Mouse (Mus musculus) C2C12 (cell line): Measurements from ENCODE around the gene Frmd8. TPM values are rescaled to one million over a fixed set of nuclear protein-coding genes. Genes with fewer than 3 reads are reported as not detected.

Source experiments
- H3K27me3 ChIP-seq: one replicate; pipeline ENCODE4 v1.6.1; 2011; ENCODE audit not compliant: control insufficient read depth, insufficient read depth, insufficient read length
- H3K36me3 ChIP-seq: one replicate; pipeline ENCODE4 v1.6.1; 2011; ENCODE audit not compliant: control insufficient read depth, insufficient read depth
- H3K4me3 ChIP-seq: one replicate; pipeline ENCODE4 v1.5.1; 2011; ENCODE audit warnings: mild to moderate bottlenecking, control low read depth; ENCODE audit not compliant: poor library complexity, insufficient read depth, severe bottlenecking
- H3K79me2 ChIP-seq: one replicate; pipeline ENCODE4 v1.6.1; 2011; ENCODE audit not compliant: control insufficient read depth, insufficient read depth
- H3K79me3 ChIP-seq: one replicate; pipeline ENCODE4 v1.6.1; 2011; ENCODE audit warnings: low read depth, control low read depth
- H3ac ChIP-seq: one replicate; pipeline ENCODE3; 2011; ENCODE audit warnings: low read depth; ENCODE audit not compliant: control insufficient read depth, insufficient read length
- CEBPB ChIP-seq: IDR thresholded peaks from one replicate; pipeline ENCODE4 v1.6.1; 2011; ENCODE audit warnings: low read depth, mild to moderate bottlenecking, control low read depth, moderate library complexity
- CTCF ChIP-seq: IDR thresholded peaks from one replicate; pipeline ENCODE4 v1.5.1; 2011; ENCODE audit not compliant: control insufficient read depth, insufficient read depth, insufficient read length
- FOSL1 ChIP-seq: IDR thresholded peaks from one replicate; pipeline ENCODE4 v1.8.0; 2011; ENCODE audit warnings: mild to moderate bottlenecking, low read length; ENCODE audit not compliant: poor library complexity, insufficient read depth, severe bottlenecking
- MAX ChIP-seq: IDR thresholded peaks from one replicate; pipeline ENCODE4 v1.6.1; 2011; ENCODE audit warnings: mild to moderate bottlenecking, control low read depth
- MYOD1 ChIP-seq: IDR thresholded peaks from one replicate; pipeline ENCODE4 v1.6.1; 2011; ENCODE audit warnings: low read depth; ENCODE audit not compliant: control insufficient read depth, insufficient read length
- MYOG ChIP-seq: IDR thresholded peaks from one replicate; pipeline ENCODE4 v1.6.1; 2011; ENCODE audit not compliant: control insufficient read depth, insufficient read length; ENCODE audit errors: extremely low read depth
- USF1 ChIP-seq: IDR thresholded peaks from one replicate; pipeline ENCODE4 v1.6.1; 2011; ENCODE audit warnings: low read depth, mild to moderate bottlenecking, control low read depth, moderate library complexity
- polyA plus RNA-seq: library from polyadenylated mRNA; unstranded; fragments of >200 nt; fragmentation: generic; extraction: Trizol; gene quantifications from one replicate; pipeline ENCODE4 v1.2.1, GENCODE M21; 2012; ENCODE audit warnings: missing spikeins

Frmd8 gene
- polyA plus RNA-seq, 1 experiment = 44.1 TPM

GRCm38 (mm10) chr19:5851481-5851971, 23.5 kb downstream of the Frmd8 start:
- Histone ChIP-seq H3K27me3 (no peaks in the 10 kb centered on the region), H3K79me3 (peaks cover 14% of the 10 kb centered on the region), H3K4me3 (no peak overlapping the region), H3ac (peak overlapping the region; percentile 39), H3K79me2 (peaks cover 50% of the 10 kb centered on the region), H3K36me3 (peaks cover 32% of the 10 kb centered on the region)
- TF ChIP-seq FOSL1 (no peak), MYOG (no peak), USF1 (no peak), CEBPB (no peak), CTCF (no peak), MYOD1 (no peak), MAX (no peak)

DNA sequence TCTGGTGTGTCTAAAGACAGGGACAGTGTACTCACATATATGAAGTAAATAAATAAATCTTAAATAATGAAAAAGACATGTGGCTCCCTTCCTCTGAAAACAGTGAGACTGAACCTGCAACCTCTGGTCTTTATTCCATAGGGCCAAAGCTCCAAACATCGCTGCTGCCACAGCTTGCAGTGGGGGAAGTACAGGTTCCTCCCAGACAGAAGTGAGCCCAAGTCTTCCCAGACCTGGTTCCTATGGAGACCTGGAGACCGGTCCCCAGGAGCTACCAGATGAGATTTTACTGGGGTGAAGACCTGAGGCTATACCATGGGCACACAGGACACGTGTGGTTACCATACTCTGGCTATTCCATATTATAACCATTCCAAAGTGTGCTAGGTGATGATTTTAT, 24.2 kb downstream of the Frmd8 start:
- no peak for TF ChIP-seq MYOG
- Histone ChIP-seq H3K79me2 (peaks cover 50% of the 10 kb centered on the region), H3K4me3 (no peak overlapping the region)

GRCm38 (mm10) chr19:5849843-5850527, 25.1 kb downstream of the Frmd8 start:
- peak overlapping the region; percentile 19 for H3K4me3 ChIP-seq
- no peaks in the 10 kb centered on the region for H3K27me3 ChIP-seq
- H3ac ChIP-seq = peak overlapping the region; percentile 55
- H3K36me3 ChIP-seq = peaks cover 18% of the 10 kb centered on the region
- TF ChIP-seq MYOD1 (no peak), CTCF (peak; percentile 88), MAX (peak; percentile 55)
- peaks cover 53% of the 10 kb centered on the region for H3K79me2 ChIP-seq
- peaks cover 17% of the 10 kb centered on the region for H3K79me3 ChIP-seq

More for the DNA sequence above, 24.2 kb downstream of the Frmd8 start:
- no peaks in the 10 kb centered on the region for H3K27me3 ChIP-seq
- H3ac ChIP-seq = no peak overlapping the region
- peaks cover 27% of the 10 kb centered on the region for H3K36me3 ChIP-seq
- H3K79me3 ChIP-seq = peaks cover 14% of the 10 kb centered on the region

DNA sequence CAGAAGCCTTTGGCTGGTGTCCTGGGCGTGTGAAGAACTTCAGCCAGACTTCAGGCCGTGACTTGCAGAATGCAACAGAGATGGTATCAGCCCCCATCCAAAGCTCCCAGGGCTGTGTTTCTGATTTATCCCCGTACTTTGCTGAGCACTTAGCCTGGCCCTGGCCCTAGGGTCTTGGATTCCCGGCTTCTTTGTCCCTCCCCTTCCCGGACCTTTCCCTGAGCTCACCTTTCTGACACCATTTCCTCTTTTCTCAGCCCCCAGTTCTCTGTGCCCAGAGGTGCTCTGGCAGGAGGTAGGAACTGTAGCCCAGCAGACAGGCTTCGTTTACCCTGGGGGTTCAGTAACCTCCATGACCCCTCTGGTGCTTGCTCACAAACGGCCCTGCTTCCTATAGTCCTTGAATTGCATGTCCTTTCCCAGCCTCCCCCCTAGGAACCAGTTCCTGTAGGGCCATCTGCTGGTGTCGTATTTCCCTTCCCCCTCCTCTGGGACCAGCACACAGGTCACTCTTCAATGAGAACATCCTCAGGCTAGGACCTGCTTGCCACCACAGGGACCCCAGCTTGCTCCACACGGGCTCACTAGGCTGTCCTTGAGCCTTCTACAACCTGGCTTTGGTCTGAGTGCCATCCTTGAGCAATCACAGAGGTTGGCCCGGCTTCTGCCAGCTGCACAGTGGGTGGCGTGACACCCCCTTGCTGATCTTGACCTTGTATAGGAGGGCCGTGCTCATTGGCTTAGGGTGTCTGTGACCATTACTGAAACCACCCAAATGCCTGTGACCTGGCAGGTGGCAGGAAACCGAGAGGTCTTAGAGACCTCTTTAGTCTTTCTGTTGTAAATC, 26.0 kb downstream of the Frmd8 start:
- peak overlapping the region; percentile 83 for H3ac ChIP-seq
- H3K36me3 ChIP-seq = peaks cover 21% of the 10 kb centered on the region

DNA sequence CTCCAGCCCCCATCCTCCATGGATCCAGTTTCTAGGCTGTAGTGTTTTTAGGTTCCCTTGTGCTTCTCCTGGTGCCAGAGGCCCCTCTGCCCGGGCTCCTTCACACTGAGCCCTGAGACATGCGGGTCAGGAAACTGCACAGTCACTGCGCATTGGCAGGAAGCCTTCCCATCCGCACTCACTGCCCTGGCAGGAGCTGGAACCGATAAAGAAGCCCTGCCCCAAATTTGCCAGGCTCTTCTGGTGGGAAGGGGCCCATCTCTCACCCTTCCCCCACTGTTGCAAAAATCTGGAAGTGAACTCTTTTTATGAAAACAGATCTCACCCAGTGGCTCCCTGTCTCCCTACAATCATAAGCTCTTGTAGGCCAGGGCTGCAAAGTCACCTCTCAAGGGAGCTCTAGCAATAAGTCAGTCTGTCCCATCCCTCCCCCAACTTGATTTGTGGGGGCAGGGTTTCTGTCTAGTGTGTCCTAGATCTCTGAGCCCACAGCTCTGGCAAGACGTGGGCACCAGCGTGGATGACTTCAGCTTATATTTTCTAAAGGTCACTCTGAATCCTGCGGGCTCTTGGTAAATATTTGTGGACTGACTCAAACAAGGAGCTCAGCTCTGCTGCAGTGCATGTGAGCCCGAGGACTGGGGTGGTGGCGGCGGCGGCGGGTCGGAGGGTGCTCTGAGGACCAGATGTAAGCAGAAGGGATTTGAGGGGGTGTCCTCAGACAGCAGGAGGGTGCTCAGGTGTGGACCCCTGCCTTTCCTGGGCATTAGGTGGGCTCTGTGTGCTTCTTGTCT, 26.8 kb downstream of the Frmd8 start:
- TF ChIP-seq USF1 (no peak), CEBPB (no peak), MAX (no peak), MYOG (no peak), MYOD1 (no peak), FOSL1 (no peak), CTCF (no peak)
- Histone ChIP-seq H3K4me3 (peak overlapping the region; percentile 40), H3K27me3 (no peaks in the 10 kb centered on the region), H3K79me3 (peaks cover 34% of the 10 kb centered on the region), H3ac (peak overlapping the region; percentile 83), H3K79me2 (peaks cover 71% of the 10 kb centered on the region), H3K36me3 (peaks cover 24% of the 10 kb centered on the region)

More for the DNA sequence above, 26.0 kb downstream of the Frmd8 start:
- TF ChIP-seq CEBPB = peak; percentile 65
- no peak for TF ChIP-seq MAX
- peaks cover 26% of the 10 kb centered on the region for H3K79me3 ChIP-seq
- no peaks in the 10 kb centered on the region for H3K27me3 ChIP-seq
- H3K79me2 ChIP-seq = peaks cover 63% of the 10 kb centered on the region
- H3K4me3 ChIP-seq = peak overlapping the region; percentile 40
